Mouse (Mus musculus) thymus, postnatal 14 days (tissue): ENCODE measurements at regions not wholly inside any gene's neighbourhood (a gene's known extent, or its start where the extent isn't known, plus 50 kb on each side); places are given as distances from the start of the nearest gene placed in this dataset.

Experiments
- DNase-seq: peaks from one replicate; pipeline ENCODE4 v3.0.0; 2021

- no peak for DNase-seq
Observed at GRCm38 (mm10) chr6:94954580-94954979, 162.5 kb upstream of the Kbtbd8 start.

- no peak for DNase-seq
Observed at GRCm38 (mm10) chr6:94953658-94954057, 163.4 kb upstream of the Kbtbd8 start.

GRCm38 (mm10) chr6:94951971-94952768 is 164.9 kb upstream of the Kbtbd8 start:
- DNase-seq = no peak

- DNase-seq = no peak
Observed at GRCm38 (mm10) chr6:94950944-94951343, 166.1 kb upstream of the Kbtbd8 start.

GRCm38 (mm10) chr6:94950319-94950718 is 166.7 kb upstream of the Kbtbd8 start:
- DNase-seq = no peak

GRCm38 (mm10) chr6:94946352-94946900 is 170.6 kb upstream of the Kbtbd8 start:
- no peak for DNase-seq

- DNase-seq = no peak
Observed at GRCm38 (mm10) chr6:94945715-94946114, 171.3 kb upstream of the Kbtbd8 start.

GRCm38 (mm10) chr6:94944196-94944595 is 172.8 kb upstream of the Kbtbd8 start:
- no peak for DNase-seq

GRCm38 (mm10) chr6:94938949-94939348 is 178.1 kb upstream of the Kbtbd8 start:
- no peak for DNase-seq

- DNase-seq = no peak
Observed at GRCm38 (mm10) chr6:94936206-94936605, 180.8 kb upstream of the Kbtbd8 start.

- DNase-seq = no peak
Observed at GRCm38 (mm10) chr6:94935706-94936105, 181.3 kb upstream of the Kbtbd8 start.

GRCm38 (mm10) chr6:94927811-94928210 is 189.2 kb upstream of the Kbtbd8 start:
- no peak for DNase-seq

- DNase-seq = no peak
Observed at GRCm38 (mm10) chr6:94926652-94927211, 190.3 kb upstream of the Kbtbd8 start.

- DNase-seq = no peak
Observed at GRCm38 (mm10) chr6:94925408-94925807, 191.6 kb upstream of the Kbtbd8 start.

GRCm38 (mm10) chr6:94924338-94925039 is 192.6 kb upstream of the Kbtbd8 start:
- no peak for DNase-seq

- DNase-seq = no peak
Observed at GRCm38 (mm10) chr6:94921741-94922140, 195.3 kb upstream of the Kbtbd8 start.

- no peak for DNase-seq
Observed at GRCm38 (mm10) chr6:94920770-94921169, 196.3 kb upstream of the Kbtbd8 start.

- DNase-seq = no peak
Observed at GRCm38 (mm10) chr6:94919194-94919743, 197.8 kb upstream of the Kbtbd8 start.

GRCm38 (mm10) chr6:94915842-94916620 is 201.0 kb upstream of the Kbtbd8 start:
- no peak for DNase-seq

GRCm38 (mm10) chr6:94911836-94912235 is 205.2 kb upstream of the Kbtbd8 start:
- no peak for DNase-seq

- no peak for DNase-seq
Observed at GRCm38 (mm10) chr6:94911374-94911773, 205.7 kb upstream of the Kbtbd8 start.

- DNase-seq = no peak
Observed at GRCm38 (mm10) chr6:94900862-94901261, 200.9 kb upstream of the Lrig1 start.

- no peak for DNase-seq
Observed at GRCm38 (mm10) chr6:94898881-94899280, 198.9 kb upstream of the Lrig1 start.
